Mouse (Mus musculus) kidney, adult 2 months (tissue): ENCODE results near the gene Rptor. TPM values are rescaled to one million over a fixed set of nuclear protein-coding genes. Genes with fewer than 3 reads are reported as not detected.
A peak's percentile ranks its signal among the peaks of the same experiment; 100 is the strongest.

Experiments
- DNase-seq: peaks from one replicate; pipeline ENCODE4 v3.0.0; 2021
- H3K27ac ChIP-seq: fragments of 200-500 bp; 2 replicates; pipeline ENCODE4 v1.5.1; 2012; ENCODE audit warnings: low read depth, low read length, control low read depth, inconsistent platforms; ENCODE audit not compliant: insufficient read depth
- H3K27me3 ChIP-seq: fragments of 200-500 bp; replicated peaks from 2 replicates; pipeline ENCODE4 v1.6.1; 2012; ENCODE audit warnings: mild to moderate bottlenecking, moderate library complexity, low read length, inconsistent platforms; ENCODE audit not compliant: control insufficient read depth, insufficient read depth
- H3K36me3 ChIP-seq: fragments of 200-500 bp; 2 replicates; pipeline ENCODE4 v1.6.1; 2012; ENCODE audit warnings: mild to moderate bottlenecking, moderate library complexity, low read length, inconsistent platforms; ENCODE audit not compliant: control insufficient read depth, insufficient read depth
- H3K4me1 ChIP-seq: fragments of 200-500 bp; 2 replicates; pipeline ENCODE4 v1.6.1; 2011; ENCODE audit warnings: low read length; ENCODE audit not compliant: control insufficient read depth, insufficient read depth
- H3K4me3 ChIP-seq: fragments of 200-500 bp; 2 replicates; pipeline ENCODE4 v1.5.1; 2011; ENCODE audit warnings: mild to moderate bottlenecking, low read depth, low read length, control low read depth; ENCODE audit not compliant: insufficient read depth
- CTCF ChIP-seq: fragments of 200-500 bp; conservative IDR thresholded peaks from 2 replicates; pipeline ENCODE4 v1.5.1; 2011; ENCODE audit warnings: low read depth, mild to moderate bottlenecking, control low read depth, low read length, moderate library complexity, mixed read lengths; ENCODE audit not compliant: insufficient read depth, insufficient read length
- POLR2A ChIP-seq: fragments of 200-500 bp; IDR thresholded peaks from one replicate; pipeline ENCODE4 v1.6.1; 2011; ENCODE audit warnings: low read depth, low read length, control low read depth
- WGBS: fragments of 180-500 bp; shearing (Covaris S2); methylation state at CpG from one replicate; pipeline ENCODE4 v1.1.7; 2018; 5-methylcytosine and 5-hydroxymethylcytosine counted together
- polyA plus RNA-seq: library from polyadenylated mRNA; depleted of rRNA; stranded (reverse); fragments of >200 nt; gene quantifications from 2 replicates; pipeline ENCODE4 v1.2.3, GENCODE M21; 2012

Gene Rptor
- polyA plus RNA-seq, 1 experiment: 20.7 TPM

DNA sequence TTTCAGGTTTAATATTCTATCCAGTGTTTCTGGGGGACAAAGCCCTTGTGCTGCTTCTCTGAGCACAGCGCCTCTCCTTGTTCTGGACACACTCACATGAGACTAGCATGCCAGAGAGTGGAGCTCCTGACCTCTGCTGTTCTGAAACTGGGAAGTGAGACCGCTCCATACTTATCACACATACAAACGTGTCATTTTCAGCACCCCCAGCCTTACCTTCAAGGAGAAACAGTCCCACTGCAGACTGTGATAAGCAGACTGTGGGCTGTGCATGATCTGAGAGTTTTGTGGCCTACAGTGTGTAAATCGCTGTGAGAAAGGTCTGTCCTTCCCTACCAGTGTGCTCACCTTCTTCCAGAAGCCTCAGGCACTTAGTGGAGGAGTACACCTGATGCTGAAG lies 168.3 kb downstream of the Rptor start:
- 92% methylated on average over 4 of the region's 4 CpGs for WGBS
- TF ChIP-seq POLR2A: no peak
- no peak for TF ChIP-seq CTCF
- Histone ChIP-seq H3K4me3 (no peak overlapping the region), H3K4me1 (no peaks in the 10 kb centered on the region), H3K27me3 (no peaks in the 10 kb centered on the region), H3K27ac (no peak overlapping the region), H3K36me3 (no peaks in the 10 kb centered on the region)
- DNase-seq: no peak

GRCm38 (mm10) chr11:119772896-119773295 lies 170.2 kb downstream of the Rptor start:
- TF ChIP-seq CTCF (no peak), POLR2A (no peak)
- H3K27me3 ChIP-seq: no peaks in the 10 kb centered on the region
- no peaks in the 10 kb centered on the region for H3K36me3 ChIP-seq
- H3K4me1 ChIP-seq: no peaks in the 10 kb centered on the region
- H3K27ac ChIP-seq: no peak overlapping the region
- WGBS: 73% methylated on average over 3 of the region's 3 CpGs
- DNase-seq: no peak
- H3K4me3 ChIP-seq: no peak overlapping the region

- H3K4me1 ChIP-seq: no peaks in the 10 kb centered on the region
- TF ChIP-seq CTCF (no peak), POLR2A (no peak)
- DNase-seq: no peak
- no peaks in the 10 kb centered on the region for H3K36me3 ChIP-seq
- no peak overlapping the region for H3K4me3 ChIP-seq
- no peak overlapping the region for H3K27ac ChIP-seq
- 88% methylated on average over 5 of the region's 5 CpGs for WGBS
- no peaks in the 10 kb centered on the region for H3K27me3 ChIP-seq
These were observed 172.5 kb downstream of the Rptor start for GRCm38 (mm10) chr11:119775076-119775760.

GRCm38 (mm10) chr11:119777236-119777635 lies 174.5 kb downstream of the Rptor start:
- H3K27ac ChIP-seq: no peak overlapping the region
- TF ChIP-seq POLR2A: no peak
- no peak for TF ChIP-seq CTCF
- H3K27me3 ChIP-seq: no peaks in the 10 kb centered on the region
- DNase-seq: peak; percentile 43
- no peak overlapping the region for H3K4me3 ChIP-seq
- no peaks in the 10 kb centered on the region for H3K36me3 ChIP-seq
- 59% methylated on average over 3 of the region's 3 CpGs for WGBS
- no peaks in the 10 kb centered on the region for H3K4me1 ChIP-seq

DNA sequence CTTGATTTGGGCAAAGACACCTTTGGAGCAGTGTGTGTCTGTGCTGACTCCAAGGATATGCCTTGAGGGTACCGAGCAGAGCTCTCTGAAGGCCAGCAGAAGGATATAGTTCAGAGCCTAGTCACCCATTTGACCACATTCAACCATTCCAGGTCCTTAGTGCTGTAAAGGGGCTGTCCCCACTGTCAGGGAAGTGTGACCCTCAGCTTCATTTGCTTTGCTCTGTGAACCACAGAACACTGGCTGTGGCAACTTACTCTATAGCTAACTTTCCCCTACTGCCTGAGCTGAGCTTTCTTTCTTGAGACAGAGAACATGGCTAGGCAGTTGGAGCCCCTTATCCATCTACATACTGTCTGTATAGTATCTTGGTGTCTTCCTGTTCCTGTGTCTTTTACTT lies 175.2 kb downstream of the Rptor start:
- no peaks in the 10 kb centered on the region for H3K36me3 ChIP-seq

GRCm38 (mm10) chr11:119780290-119780689 lies 177.6 kb downstream of the Rptor start:
- Histone ChIP-seq H3K27ac (no peak overlapping the region), H3K27me3 (no peaks in the 10 kb centered on the region), H3K4me3 (no peak overlapping the region), H3K36me3 (no peaks in the 10 kb centered on the region), H3K4me1 (no peaks in the 10 kb centered on the region)
- DNase-seq: no peak
- TF ChIP-seq POLR2A: no peak
- no peak for TF ChIP-seq CTCF
- WGBS: 90% methylated on average over 8 of the region's 8 CpGs

More for the DNA sequence above, 175.2 kb downstream of the Rptor start:
- H3K27ac ChIP-seq: no peak overlapping the region
- TF ChIP-seq POLR2A (no peak), CTCF (no peak)
- no peaks in the 10 kb centered on the region for H3K4me1 ChIP-seq
- no peak overlapping the region for H3K4me3 ChIP-seq
- DNase-seq: no peak
- H3K27me3 ChIP-seq: no peaks in the 10 kb centered on the region
- WGBS: 78% methylated on average over 1 of the region's 1 CpGs

- TF ChIP-seq POLR2A (no peak), CTCF (peak; percentile 26; the same call in 1 of the 2 replicates)
- H3K27me3 ChIP-seq: no peaks in the 10 kb centered on the region
- no peak for DNase-seq
- no peaks in the 10 kb centered on the region for H3K36me3 ChIP-seq
- no peak overlapping the region for H3K27ac ChIP-seq
- no peak overlapping the region for H3K4me3 ChIP-seq
- 95% methylated on average over 2 of the region's 2 CpGs for WGBS
- no peaks in the 10 kb centered on the region for H3K4me1 ChIP-seq
These were observed 178.5 kb downstream of the Rptor start for GRCm38 (mm10) chr11:119781165-119781564.
